Mouse (Mus musculus) WW6 (cell line): ENCODE measurements around the gene Ephx1.
"Not testable (repeated sequence)": the region's sequence is repeated elsewhere in the genome, so short reads cannot be mapped to it uniquely, and the experiment has no call there.

Experiments
- DNase-seq: peaks from one replicate; pipeline ENCODE4 v3.0.0-alpha.2; 2013; ENCODE audit warnings: low read depth, low spot score

Gene Ephx1

DNA sequence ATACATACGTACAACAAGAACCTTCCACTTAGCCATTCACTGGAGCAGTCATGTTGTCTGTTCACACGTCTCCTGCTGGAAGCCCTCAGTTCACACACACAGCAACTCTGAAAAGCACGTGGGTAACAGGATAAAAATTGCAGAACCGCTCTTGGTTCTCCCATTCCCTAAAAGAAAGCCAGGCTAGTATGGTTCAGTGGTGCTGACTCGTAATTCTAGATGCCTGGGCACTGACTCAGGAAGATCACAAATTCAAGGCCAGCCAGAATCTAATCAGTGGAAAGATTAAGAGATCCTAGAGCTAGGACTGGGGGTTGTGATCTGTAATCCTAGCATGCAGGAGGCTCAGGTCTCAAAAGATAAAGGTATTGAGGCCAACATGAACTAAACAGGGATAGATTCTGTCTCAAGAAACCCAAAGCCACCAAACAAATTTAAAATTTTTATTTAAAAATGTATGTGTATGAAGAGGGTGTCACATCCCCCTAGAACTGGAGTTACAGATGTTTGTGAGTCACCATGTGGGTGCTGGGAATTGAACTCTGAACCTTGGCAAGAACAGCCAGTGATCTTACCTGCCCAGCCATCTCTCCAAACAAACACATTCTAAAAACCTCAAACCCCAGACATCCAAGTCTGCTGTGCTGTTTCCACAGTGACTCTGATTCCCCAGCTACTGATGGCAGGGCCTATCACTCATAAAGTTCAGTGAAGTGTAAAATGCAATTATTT, at the start of gene Ephx1:
TSS of gene Ephx1 (minus strand) at position 149 of the 732 bp plus-strand sequence.
- DNase-seq, result no peak

DNA sequence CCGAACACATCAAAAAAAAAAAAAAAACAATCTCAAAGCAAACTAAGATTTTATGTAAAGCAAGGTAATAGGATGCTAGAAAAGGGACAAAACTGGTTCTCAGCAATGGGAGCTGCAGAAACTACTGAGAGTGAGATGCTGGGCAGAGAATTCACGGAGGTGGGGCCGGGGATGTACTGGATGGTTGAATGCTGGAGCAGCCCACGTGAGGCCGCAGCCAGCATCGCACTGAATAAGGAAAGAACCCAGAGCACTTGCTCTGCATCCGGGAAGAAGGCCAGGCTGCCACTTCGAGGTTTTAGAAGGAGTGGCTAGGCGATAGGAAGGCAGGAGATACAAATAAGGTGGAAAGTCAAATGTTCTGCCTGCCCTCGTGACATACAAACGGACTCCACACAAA, 49.0 kb upstream of the Ephx1 start:
- no peak for DNase-seq

DNA sequence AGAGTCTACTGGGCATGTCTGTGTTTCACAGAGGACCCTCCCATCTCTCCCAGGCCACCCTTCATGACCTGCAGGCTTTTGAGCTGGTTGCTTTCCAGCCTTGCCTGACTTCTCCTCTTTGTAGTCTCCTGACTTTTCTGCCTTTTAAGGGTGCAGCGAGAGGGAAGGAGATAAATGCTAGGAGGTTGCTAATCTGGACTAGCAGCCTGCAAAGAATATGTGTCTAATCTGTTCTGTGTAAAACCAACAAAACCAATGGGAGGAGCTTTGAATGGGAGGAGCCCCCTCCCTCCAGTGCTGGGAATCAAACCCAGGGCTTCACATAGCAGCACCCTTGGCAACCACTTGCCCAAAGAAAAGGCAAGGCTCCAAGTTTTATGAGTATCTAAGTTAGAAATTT, 47.6 kb upstream of the Ephx1 start:
- DNase-seq, result no peak

DNA sequence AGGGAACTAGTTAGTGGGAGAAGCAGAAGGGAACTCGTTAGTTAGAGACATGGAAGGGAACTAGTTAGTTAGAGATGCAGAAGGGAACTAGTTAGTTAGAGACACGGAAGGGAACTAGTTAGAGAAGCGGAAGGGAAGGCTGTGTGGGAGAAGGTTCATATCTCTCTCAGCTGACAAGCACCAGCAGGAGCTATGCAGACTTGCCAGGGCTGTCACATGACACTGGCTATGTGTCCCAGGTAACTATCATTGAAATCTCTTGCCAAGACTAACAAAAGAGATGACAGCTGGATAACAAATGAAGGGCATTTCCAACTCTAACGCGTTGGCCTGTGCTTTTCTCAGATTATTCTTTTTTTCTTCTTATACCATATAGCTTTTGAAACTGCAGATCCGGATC, 43.9 kb upstream of the Ephx1 start:
- no peak for DNase-seq

DNA sequence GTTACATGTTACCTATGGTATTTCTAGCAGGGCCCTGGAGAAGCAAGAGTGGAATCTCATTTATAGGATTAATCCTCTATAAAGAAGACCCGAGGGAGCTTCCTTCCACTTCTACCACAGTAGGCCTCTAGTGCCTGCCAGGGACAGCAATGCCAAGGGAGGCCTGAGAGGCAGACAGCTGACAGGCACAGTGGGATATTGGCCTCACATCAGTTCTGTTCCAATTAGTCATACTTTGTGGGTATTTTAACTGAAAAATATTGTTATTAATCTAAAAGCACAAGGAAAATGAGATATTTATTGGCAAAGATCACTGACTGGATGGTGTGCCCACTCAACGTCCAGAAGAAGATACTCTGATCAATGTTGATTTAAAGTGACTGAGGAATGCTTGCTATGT, 43.3 kb upstream of the Ephx1 start:
- DNase-seq, result no peak

DNA sequence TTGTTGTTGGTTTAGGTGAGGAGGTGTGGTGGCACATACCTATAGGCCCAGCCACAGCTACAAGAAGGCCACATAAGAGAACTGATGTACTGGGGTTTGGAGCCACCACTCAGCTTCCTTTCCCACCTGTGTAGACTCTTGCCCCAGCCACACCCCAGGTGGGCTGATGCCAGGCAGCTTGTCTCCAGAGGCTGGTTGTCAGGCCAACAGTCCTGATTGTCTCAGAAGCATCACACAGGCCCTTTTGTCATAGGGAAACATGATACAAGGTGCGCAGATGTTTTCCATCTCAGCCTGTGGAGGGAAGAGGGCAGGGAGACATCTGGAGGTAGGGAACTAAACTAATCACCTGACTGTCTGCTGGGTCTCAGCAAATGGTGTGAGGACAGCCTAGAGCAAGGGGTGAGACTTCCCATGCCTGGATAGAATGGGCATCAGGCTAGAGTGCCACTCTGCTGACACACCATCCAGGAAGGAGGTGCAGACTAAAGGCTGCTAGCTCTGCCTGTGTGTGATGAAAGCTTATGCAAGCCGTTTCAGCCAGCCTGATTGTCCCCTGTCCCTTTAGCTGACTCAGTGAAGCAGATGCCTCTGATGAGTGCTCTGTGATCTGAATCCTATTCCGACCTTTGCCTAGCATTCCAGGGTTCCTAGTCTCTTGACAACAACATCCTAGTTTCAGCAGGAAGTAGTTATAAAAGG, 41.2 kb upstream of the Ephx1 start:
- no peak for DNase-seq

DNA sequence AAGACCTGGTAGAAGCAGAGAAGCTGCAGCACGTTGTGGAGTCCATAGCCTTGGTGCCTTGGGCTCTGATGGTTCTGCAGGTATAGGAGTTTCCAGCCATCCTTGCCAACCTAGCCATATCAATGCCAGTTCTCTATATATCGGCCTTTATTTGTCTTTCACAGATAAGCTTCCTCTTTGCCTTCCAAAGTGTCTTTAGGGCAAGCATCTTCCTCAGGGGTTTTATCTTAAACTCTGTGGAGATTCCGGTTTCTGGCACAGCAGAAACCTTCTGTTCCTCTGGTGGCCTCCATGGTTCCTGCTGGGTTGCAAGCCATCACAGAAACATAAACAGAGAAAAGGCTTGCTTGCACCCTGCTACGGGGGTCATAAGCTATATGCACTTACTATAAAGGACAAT, 32.2 kb upstream of the Ephx1 start:
- no peak for DNase-seq

DNA sequence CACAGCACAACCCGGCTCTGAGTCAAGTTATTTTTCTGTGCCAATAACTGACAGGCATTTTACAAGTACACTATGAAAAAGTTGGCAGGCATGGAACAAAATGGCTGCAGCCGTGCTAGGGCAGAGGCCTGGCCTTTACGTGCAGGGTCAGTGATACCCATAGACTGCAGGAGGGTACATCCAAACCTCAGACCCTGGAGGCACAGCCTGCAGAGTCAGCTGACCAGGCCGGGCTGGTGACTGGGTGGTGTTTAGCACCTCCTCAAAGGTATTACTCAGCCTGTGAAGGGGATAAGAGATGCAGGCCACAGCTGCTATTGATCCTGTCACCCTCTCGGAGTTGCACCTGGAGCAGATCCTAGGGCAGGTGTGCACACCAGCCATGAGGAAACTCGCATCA, 30.2 kb upstream of the Ephx1 start, which contains the start of gene 9130409I23Rik:
TSS of gene 9130409I23Rik (plus strand) at position 301 of the 400 bp plus-strand sequence.
- no peak for DNase-seq

DNA sequence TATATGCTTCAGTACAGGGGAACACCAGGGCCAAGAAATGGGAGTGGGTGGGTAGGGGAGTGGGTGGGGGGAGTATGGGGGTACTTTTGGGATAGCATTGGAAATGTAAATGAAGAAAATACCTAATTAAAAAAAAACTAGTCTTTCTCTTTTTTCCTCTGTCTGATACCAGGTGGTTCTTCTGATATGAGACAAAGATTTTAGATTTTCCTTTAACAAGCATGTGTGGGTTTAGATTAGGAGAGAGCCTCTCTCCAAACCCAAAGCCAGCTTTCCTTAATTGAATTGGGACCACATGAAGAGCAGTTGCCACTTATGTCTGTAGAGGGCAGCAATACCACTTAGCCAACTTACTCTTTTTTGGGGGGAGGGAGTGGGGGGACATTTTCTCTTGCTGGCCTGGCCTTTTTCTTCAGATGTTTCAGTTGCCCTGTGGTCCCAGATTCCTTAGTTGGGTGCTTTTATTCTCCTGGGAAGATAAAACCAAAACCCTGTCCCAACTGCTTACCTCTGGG, 28.7 kb upstream of the Ephx1 start:
- DNase-seq, result no peak

DNA sequence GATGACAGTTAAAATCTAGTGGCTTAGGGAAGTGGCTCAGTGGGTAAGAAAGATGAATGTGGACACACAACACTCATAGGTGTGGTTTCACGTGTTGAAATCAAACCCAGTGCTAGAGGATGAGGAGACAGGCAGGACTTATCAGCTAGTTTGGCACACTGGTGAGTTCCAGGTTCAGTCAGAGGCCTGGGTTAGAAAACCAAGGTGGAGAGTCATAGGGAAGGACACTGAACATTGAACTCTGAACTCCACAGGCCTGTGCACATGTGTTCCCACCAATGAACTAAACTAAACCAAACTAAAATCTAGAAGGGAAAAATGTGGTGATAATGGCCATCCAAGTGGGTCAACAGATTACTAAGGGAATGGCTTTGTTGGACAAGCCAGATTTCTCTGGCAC, 26.8 kb upstream of the Ephx1 start:
- no peak for DNase-seq

DNA sequence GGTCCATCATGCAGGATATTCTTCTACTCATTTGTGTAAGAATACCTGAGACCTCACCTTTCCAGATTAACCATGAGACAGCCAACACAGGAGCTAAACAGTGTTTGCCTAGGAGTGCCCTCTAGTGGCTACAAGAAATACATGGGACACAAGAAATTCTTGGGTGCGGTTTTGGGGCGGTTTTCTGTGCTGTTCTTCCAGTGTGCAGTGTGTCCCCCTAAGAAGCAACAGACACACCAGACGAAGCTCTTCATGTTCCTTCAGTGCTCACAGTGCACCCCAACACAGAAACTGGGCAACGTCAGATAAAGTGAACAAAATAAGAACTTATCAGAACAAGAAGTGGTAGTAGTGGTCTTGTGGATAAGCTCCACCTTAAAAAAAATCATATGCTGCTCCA, 18.9 kb upstream of the Ephx1 start:
- no peak for DNase-seq

DNA sequence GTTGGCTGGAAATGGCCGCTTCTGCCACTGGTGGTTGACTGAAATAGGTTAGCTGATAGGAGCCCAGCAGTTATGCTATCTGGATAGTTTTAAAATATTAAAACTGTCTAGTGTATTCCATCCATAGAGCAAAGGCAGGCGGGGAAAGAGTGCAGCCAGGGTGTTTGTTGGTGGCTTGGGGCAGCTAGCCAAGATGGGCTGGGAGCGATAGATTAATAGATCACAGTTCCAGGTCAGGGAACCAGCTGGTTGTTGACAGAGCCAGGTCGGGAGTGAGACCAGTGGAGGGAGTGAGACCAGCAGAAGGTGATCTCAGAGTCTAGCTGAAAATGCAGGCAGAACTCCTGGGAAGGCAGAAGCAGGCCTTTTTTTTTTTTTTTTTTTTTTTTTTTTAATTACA, 16.9 kb upstream of the Ephx1 start:
- no peak for DNase-seq

DNA sequence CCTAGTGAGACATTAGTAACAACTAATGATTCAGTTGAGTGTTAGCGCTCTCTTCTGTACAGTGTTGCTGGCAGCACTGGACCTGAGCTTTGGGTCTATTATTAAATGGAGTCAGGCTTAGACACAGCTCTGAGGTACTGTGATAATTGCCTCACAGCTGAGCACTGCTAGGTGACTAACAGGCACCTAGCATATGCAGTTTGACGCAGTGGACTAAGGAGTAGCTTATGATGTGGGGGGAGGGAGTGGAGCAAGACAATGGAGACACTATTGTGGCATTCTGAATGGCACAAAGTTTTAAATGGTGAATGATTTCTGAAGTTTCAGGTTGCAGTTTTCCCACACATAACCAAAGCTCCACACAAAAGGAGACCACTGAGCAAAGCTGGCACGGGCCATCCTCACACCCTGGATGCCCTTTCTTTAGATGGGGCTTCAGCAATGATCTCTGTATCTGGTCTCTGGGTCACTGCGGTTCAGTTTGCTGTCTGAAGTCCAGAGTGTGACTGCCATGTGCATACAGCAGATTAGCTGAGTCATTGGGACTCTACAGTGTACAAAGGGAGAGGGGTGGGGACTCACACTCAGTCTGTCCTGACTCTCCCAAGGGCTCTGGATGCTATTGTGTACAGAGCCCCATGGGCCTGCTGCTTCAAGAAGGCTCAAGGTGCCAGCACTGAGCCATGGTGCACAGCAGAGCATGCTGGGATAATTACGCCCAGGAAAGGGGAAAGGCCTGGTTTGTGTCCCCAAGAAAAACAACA, 14.5 kb upstream of the Ephx1 start:
- DNase-seq, result not testable (repeated sequence)

DNA sequence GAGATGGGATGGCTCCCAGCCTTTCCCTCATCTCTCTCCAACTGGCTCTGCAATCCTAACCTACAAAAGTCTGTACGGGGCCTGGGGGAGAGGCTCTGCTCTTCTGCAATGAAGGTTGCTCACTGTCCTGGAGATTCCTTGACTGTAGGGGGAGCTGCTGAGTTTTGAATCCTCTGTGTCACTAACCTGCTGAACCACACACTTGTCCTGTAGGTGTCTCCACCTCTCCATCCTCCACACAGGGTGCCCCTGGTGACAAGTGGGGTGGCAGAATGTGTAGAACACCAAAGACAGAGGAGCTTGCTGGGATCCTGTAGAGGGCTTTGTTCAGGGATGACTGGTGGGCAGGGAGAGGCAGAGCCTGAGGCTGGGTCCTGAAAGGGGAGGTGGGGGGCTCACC, 1.6 kb upstream of the Ephx1 start:
- peak; percentile 57 for DNase-seq

DNA sequence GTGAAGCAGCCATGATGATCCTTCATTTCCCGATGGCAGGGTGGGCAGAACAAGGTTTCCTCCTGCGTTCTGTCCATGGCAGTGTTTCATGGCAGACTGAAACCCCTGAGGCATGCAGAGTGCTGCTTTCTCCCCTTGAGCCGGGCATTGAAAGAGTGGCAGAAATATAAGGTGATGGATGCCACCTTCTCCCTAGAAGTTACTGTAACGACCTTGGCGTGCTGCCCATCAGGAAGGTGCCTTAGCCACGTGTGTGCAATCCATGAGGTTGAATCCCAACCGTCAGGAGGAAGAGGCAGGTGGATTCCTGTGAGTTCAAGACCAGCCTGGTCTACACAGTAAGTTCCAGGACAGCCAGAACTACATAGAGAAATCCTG, 773 bp upstream of the Ephx1 start:
- DNase-seq, result no peak

DNA sequence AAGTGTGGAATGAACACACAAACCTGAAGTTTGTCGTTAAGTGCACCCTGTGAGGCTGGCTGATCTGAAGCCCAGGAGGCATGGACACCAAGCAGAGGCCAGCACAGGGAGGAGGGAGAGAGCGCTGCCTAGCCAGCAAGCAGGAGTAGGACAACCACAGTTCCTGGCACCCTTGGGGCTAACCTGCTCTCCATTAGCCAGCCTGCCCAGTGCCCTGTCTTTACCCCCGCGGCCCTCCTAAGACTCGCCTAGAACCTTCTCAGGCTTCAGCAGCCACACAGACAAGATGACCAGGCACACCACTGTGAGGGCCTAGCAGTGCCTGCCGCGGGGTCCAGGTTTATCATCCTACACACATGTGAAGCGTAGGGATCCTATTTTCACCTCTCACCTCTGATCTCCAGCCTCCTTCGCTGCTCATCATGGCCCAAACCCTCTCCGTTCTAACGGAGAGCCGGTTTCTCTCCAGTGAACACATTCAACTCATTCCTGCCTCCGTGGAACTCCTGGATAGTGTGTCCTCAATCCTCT, 2.7 kb downstream of the Ephx1 start:
- no peak for DNase-seq

DNA sequence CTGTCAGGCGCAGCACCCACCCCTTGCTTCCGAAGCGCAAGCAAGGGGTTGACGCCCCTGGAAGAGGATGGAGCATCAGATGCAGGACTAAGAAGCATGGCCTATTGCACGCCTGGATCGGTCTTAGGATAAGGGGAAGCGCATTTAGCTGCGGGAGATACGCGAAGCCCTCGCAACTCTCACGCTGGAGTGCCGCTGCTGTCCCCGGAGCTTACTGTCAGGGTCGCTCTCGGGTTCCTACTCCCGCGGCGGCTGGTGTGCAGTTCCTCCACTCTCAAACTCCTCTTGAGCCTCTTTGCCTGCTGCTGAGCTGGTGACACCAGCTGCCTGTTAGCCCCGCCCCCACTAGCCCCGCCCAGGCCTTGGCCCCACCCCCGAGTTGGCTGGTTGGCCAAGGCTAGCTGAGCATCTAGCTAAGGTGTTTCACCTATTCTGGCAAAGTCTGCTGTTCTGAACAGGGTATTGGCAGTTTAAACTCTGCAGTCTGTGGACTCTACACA, 3.4 kb downstream of the Ephx1 start:
- peak; percentile 64 for DNase-seq

DNA sequence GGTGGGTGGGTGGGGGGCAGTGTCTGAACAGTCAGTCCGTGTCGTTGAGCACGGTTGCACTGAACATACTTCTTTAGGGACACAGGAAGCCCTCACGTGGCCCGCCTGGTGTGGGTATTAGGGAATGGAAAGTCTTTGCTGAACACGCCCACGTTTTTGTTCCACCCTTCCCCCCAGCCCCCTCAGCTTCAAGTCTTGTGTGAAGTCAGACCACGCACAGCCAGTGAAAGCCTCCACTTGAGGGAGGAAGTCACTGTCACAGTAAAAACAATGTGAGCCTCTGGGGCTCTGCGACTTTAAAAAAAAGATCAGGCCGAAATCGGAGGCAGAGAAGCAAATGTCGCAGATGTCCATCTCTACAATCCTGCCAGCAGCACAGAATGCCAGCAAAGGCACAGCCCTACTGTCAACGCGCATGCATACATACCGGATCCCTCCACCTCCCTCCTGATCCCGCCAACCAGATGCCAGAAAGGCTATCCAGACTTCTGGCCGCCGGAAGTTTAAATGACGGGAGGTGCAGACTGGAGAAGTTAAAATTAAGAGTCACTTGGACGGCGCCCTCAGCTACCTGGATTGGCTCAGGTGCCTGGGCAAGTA, 4.1 kb downstream of the Ephx1 start:
- no peak for DNase-seq

DNA sequence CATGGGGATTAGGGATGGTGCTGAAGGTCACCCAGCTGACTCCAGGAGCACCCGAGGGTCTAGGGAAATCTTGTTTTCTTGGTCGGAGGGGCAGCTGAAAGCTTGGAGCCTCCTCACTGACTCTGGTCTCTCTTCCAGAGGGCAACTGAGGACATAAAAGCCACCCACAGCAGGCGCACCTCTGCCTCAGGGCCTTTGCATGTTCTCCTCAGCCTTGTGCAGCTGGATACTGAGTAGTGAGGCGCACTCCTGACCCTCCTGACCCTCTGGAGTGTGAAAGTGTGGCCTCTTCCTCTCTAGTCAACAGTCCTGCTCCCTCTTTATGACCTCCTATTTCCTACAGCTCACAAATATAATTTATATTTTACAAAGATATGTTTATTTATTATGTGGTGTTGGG, 4.7 kb downstream of the Ephx1 start:
- no peak for DNase-seq

DNA sequence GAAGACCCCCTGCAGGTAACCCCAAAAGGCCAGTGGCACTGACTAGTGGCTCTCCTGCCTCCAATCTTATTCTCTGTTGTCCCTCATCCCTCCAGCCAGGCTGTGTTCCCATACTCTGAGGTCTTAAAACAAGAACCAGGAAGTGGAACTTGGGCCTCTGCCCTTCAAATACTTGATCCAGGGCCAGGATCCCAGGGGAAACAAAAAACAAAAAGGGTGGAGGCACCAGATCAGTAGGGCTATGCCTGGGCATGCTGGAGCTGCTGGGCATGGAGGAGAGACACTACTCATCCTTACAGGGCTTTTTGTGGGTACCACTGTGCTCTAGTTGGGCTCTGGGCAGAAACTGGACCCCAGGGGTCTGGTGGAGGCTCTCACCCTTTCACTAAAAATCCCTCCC, 5.1 kb downstream of the Ephx1 start:
- DNase-seq, result no peak

DNA sequence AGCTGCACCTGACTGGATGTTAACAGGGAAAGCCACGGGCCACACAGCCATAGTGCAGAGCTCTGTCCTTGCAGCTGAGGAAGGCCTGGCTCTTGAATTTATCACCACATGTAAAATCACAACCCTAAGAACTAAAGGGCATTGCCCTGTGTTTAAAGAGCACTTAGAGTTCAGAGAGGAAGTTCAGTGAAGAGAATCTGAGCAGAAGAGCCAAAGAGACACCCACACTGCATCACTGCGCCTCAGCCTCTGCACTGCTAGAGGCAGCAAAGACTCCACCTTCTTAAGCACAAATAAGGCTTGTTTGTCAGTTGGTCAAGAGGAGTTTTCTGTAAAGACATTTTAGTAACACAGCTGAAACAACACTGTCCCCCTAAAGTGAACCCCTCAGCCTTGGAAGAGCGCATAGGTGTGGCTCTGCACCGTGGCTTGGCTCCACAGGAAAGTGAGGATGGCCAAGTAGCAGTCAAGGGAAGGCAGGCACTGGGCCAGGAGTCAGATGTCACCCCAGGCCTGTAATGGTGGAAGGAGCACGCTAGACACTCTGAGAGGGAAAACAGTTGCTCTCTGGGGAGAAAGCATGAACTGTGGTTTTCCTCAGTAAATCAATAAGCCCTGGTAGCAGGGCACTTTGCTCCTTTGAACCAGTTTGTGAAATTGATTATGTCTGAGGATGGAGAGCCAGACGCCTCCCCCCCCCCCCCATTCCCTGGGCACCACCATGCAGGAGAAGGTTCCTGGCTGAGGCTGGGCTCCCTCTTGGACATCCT, 5.8 kb downstream of the Ephx1 start:
- DNase-seq, result no peak
